Mouse (Mus musculus) MEL (cell line): ENCODE data around the gene Pidd1.

Experiments
- CHD2 ChIP-seq: IDR thresholded peaks from 2 replicates; pipeline ENCODE4 v1.6.1; 2011; ENCODE audit warnings: low read length, improper control_type of control experiment
- CTCF ChIP-seq, 3 experiments: IDR thresholded peaks in 2 of 3; conservative IDR thresholded peaks in 1 of 3; 2 replicates each; pipeline ENCODE4 v1.5.1; 2011 to 2012; ENCODE audit warnings: low read length in 3 of 3, low read depth in 2 of 3, mild to moderate bottlenecking in 2 of 3, improper control_type of control experiment in 1 of 3, inconsistent platforms in 1 of 3, mixed read lengths in 1 of 3, moderate library complexity in 1 of 3; ENCODE audit not compliant: control insufficient read depth in 1 of 3, insufficient read depth in 1 of 3, poor library complexity in 1 of 3, severe bottlenecking in 1 of 3
- GABPA ChIP-seq: IDR thresholded peaks from 2 replicates; pipeline ENCODE4 v1.6.1; 2012; ENCODE audit warnings: low read depth, mild to moderate bottlenecking, inconsistent platforms, low read length, improper control_type of control experiment, moderate library complexity
- HCFC1 ChIP-seq: IDR thresholded peaks from 2 replicates; pipeline ENCODE4 v1.6.1; 2012; ENCODE audit warnings: low read depth, mild to moderate bottlenecking, inconsistent platforms, low read length, improper control_type of control experiment, moderate library complexity
- MAFK ChIP-seq: IDR thresholded peaks from 2 replicates; pipeline ENCODE4 v1.6.1; 2011; ENCODE audit warnings: low read depth, mild to moderate bottlenecking, low read length, improper control_type of control experiment, borderline replicate concordance
- MEF2A ChIP-seq: IDR thresholded peaks from 2 replicates; pipeline ENCODE4 v1.6.1; 2014; ENCODE audit warnings: low read depth, mild to moderate bottlenecking, inconsistent platforms, low read length, improper control_type of control experiment; ENCODE audit not compliant: poor library complexity, insufficient replicate concordance, severe bottlenecking; ENCODE audit errors: extremely low read depth
- MYC ChIP-seq: IDR thresholded peaks from 2 replicates; pipeline ENCODE4 v1.6.1; 2011; ENCODE audit warnings: low read depth, mild to moderate bottlenecking, low read length, improper control_type of control experiment, moderate library complexity
- POLR2A ChIP-seq, 2 experiments: IDR thresholded peaks; 2 replicates each; pipeline ENCODE4 v1.6.1; 2011 to 2012; ENCODE audit warnings: low read length in 2 of 2, mild to moderate bottlenecking in 2 of 2, control low read depth in 1 of 2, improper control_type of control experiment in 1 of 2, low read depth in 1 of 2, moderate library complexity in 1 of 2; ENCODE audit not compliant: control insufficient read depth in 1 of 2, insufficient read depth in 1 of 2, poor library complexity in 1 of 2
- RCOR1 ChIP-seq: IDR thresholded peaks from 2 replicates; pipeline ENCODE4 v1.6.1; 2012; ENCODE audit warnings: low read depth, mild to moderate bottlenecking, inconsistent platforms, low read length, improper control_type of control experiment
- TCF12 ChIP-seq: IDR thresholded peaks from 2 replicates; pipeline ENCODE4 v1.6.1; 2014; ENCODE audit warnings: low read depth, mild to moderate bottlenecking, inconsistent platforms, low read length, improper control_type of control experiment, moderate library complexity
- ZKSCAN1 ChIP-seq: IDR thresholded peaks from 2 replicates; pipeline ENCODE4 v1.6.1; 2012; ENCODE audit warnings: low read depth, mild to moderate bottlenecking, inconsistent platforms, low read length, improper control_type of control experiment, moderate library complexity

- TF ChIP-seq MAFK (no peak), POLR2A (IDR thresholded peaks at IDR 0.05; ENCODE audit: control insufficient read depth in 1 of 2, insufficient read depth in 1 of 2, low read depth in 1 of 2, low read length in 2 of 2, poor library complexity in 1 of 2) (no peak), ZKSCAN1 (no peak), MEF2A (no peak), TCF12 (no peak), RCOR1 (no peak), CTCF (IDR thresholded peaks at IDR 0.05 in 2 of 3, conservative IDR thresholded peaks at IDR 0.05 in 1 of 3; ENCODE audit: control insufficient read depth in 1 of 3, insufficient read depth in 1 of 3, low read depth in 2 of 3, low read length in 3 of 3, poor library complexity in 1 of 3, severe bottlenecking in 1 of 3) (no peak), HCFC1 (no peak), MYC (no peak), GABPA (no peak), CHD2 (no peak)
Observed at GRCm38 (mm10) chr7:141474160-141474559, 30.3 kb upstream of the Pidd1 start.
